Mouse (Mus musculus) left cerebral cortex, adult 2 months (tissue): ENCODE data around the gene Gm21861. TPM values are rescaled to one million over a fixed set of nuclear protein-coding genes. Genes with fewer than 3 reads are reported as not detected.
"Not testable (repeated sequence)": the region's sequence is repeated elsewhere in the genome, so short reads cannot be mapped to it uniquely, and the experiment has no call there.

Source experiments
- DNase-seq, 2 experiments: peaks; one replicate each; pipeline ENCODE4 v3.0.0; 2021 to 2022; ENCODE audit warnings: low spot score in 2 of 2, mixed read lengths in 1 of 2; ENCODE audit errors: extremely low spot score in 1 of 2
- H3K27ac ChIP-seq: fragments of 200-600 bp; 2 replicates; pipeline ENCODE4 v1.8.1; 2022
- H3K4me3 ChIP-seq: fragments of 200-600 bp; 2 replicates; pipeline ENCODE4 v1.8.1; 2022
- intact Hi-C: fragments of 180-260 bp; cut with DNase I; formaldehyde crosslinking; loops from one replicate; pipeline ENCODE4 v1.15.1; 2025
- long read RNA-seq, 2 experiments: library from polyadenylated mRNA; stranded (forward); transcript quantifications; one replicate each; pipeline ENCODE4 v2.0.0; 2021; ENCODE audit warnings: borderline mapping rate in 2 of 2
- total RNA-seq, 2 experiments: library from RNA; stranded (reverse); gene quantifications; 2 replicates each; pipeline ENCODE4 v1.2.3; 2021

The Gm21861 gene
- total RNA-seq, result not detected
- long read RNA-seq, experiment 1, result 0 reads
- long read RNA-seq, experiment 2, result 0 reads

DNA sequence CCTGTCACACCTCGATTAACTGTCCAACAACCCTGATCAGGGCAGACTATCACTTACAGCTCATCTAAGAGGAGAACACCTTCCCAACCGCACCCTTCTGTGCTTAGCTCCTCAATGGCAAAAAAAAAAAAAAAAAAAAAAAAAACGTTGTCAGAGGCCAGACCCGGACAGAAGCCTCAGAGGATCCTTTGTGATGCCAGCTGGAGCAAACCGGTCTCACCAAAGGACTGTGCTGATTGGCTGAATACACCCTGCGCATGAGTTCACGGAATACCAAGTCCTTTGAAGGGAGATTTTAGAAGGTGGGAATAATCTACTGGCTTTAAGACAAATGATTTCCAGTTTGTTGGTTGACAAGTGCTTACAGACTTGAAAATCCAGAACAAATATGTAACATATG, at the start of gene Gm21861:
TSS of gene Gm21861 (minus strand) at position 101 of the 400 bp plus-strand sequence.
- intact Hi-C loops, H3K27ac ChIP-seq, DNase-seq, H3K4me3 ChIP-seq: not testable (repeated sequence)
